ENCODE assay signal across 7 mouse cellular contexts in genomic region chr8:106682971-106683668, GRCm38 (mm10). TPM values are rescaled to one million over a fixed set of nuclear protein-coding genes. Genes with fewer than 3 reads are reported as not detected.
A peak's percentile ranks its signal among the peaks of the same experiment; 100 is the strongest.
DNase-seq lines count a peak whose midpoint lies in the region; ATAC-seq lines count a peak whose summit lies in the region.

Gene Tango6 (plus strand): TSS chr8:106683068.

- peak; percentile 96 for DNase-seq in adrenal gland, postnatal 10 days
- DNase-seq in embryonic facial prominence, embryonic 10.5 days (ENCODE audit: low spot score): peak; percentile 94
- DNase-seq in kidney, adult 18-20 months: peak; percentile 95
- DNase-seq in limb, embryonic 11.5 days (ENCODE audit: low spot score): peak; percentile 93
- peak; percentile 94 for DNase-seq in midbrain, embryonic 14.5 days
- peak; percentile 83 to 91 for DNase-seq in spleen, adult 18-20 months

- H3K27me3 ChIP-seq in embryonic facial prominence, embryonic 10.5 days (replicated peaks; ENCODE audit: low read depth, poor library complexity, severe bottlenecking): no peaks in the 10 kb centered on the region
- H3K27me3 ChIP-seq in limb, embryonic 11.5 days (ENCODE audit: control insufficient read depth, insufficient read depth, low read length): no peaks in the 10 kb centered on the region
- no peaks in the 10 kb centered on the region for H3K27me3 ChIP-seq in midbrain, embryonic 14.5 days (ENCODE audit: control insufficient read depth, insufficient read depth, low read length)

- peak within 1 kb of the TSS; percentile 42 for H3K4me2 ChIP-seq in limb, embryonic 11.5 days (ENCODE audit: low read depth, severe bottlenecking)
- peak within 1 kb of the TSS; percentile 58 for H3K4me2 ChIP-seq in midbrain, embryonic 14.5 days (ENCODE audit: low read length)

- H3K36me3 ChIP-seq in embryonic facial prominence, embryonic 10.5 days (replicated peaks): peaks cover 4% of the 10 kb centered on the region
- no peaks in the 10 kb centered on the region for H3K36me3 ChIP-seq in limb, embryonic 11.5 days (ENCODE audit: control insufficient read depth, insufficient read depth, low read length)
- H3K36me3 ChIP-seq in midbrain, embryonic 14.5 days (ENCODE audit: control insufficient read depth, insufficient read depth, low read length): no peaks in the 10 kb centered on the region

- peaks cover 19% of the 10 kb centered on the region for H3K4me1 ChIP-seq in embryonic facial prominence, embryonic 10.5 days
- peaks cover 11% of the 10 kb centered on the region; the same call in 1 of the 2 replicates for H3K4me1 ChIP-seq in limb, embryonic 11.5 days (ENCODE audit: control insufficient read depth, insufficient read depth, low read length)
- no peaks in the 10 kb centered on the region for H3K4me1 ChIP-seq in midbrain, embryonic 14.5 days (ENCODE audit: control insufficient read depth, insufficient read depth, low read length)

- H3K9me3 ChIP-seq in embryonic facial prominence, embryonic 10.5 days: 0 out of 2 replicates have a peak, but pooled peaks cover 6% of the 10 kb centered on the region
- H3K9me3 ChIP-seq in limb, embryonic 11.5 days (ENCODE audit: control insufficient read depth, low read length): no peaks in the 10 kb centered on the region
- H3K9me3 ChIP-seq in midbrain, embryonic 14.5 days (ENCODE audit: control insufficient read depth, low read length): no peaks in the 10 kb centered on the region

- H3K27ac ChIP-seq in embryonic facial prominence, embryonic 10.5 days (replicated peaks): peak within 1 kb of the TSS; percentile 94
- peak within 1 kb of the TSS; percentile 87 for H3K27ac ChIP-seq in limb, embryonic 11.5 days (replicated peaks; ENCODE audit: low read depth, low read length)
- H3K27ac ChIP-seq in midbrain, embryonic 14.5 days (replicated peaks; ENCODE audit: low read depth, low read length): peak within 1 kb of the TSS; percentile 93

- peak within 1 kb of the TSS; percentile 79 for H3K9ac ChIP-seq in limb, embryonic 11.5 days (ENCODE audit: low read length)
- H3K9ac ChIP-seq in midbrain, embryonic 14.5 days (replicated peaks; ENCODE audit: low read length): peak within 1 kb of the TSS; percentile 80

- H3K4me3 ChIP-seq in embryonic facial prominence, embryonic 10.5 days: peak within 1 kb of the TSS; percentile 76
- peak within 1 kb of the TSS; percentile 71 for H3K4me3 ChIP-seq in limb, embryonic 11.5 days (ENCODE audit: low read depth, low read length)
- H3K4me3 ChIP-seq in midbrain, embryonic 14.5 days (replicated peaks; ENCODE audit: low read depth, low read length): peak within 1 kb of the TSS; percentile 70

- ATAC-seq in granulocyte monocyte progenitor cell, adult 5-6 weeks (replicated peaks; ENCODE audit: poor library complexity, severe bottlenecking): peak; percentile 94
- ATAC-seq in limb, embryonic 11.5 days (ENCODE audit: insufficient number of reproducible peaks, low FRiP score, low TSS enrichment, low read depth): peak; percentile 96
- ATAC-seq in midbrain, embryonic 14.5 days (ENCODE audit: low FRiP score, low TSS enrichment): peak; percentile 97

- under 1% methylated on average over 50 of the region's 50 CpGs for WGBS in embryonic facial prominence, embryonic 10.5 days
- WGBS in limb, embryonic 11.5 days: under 1% methylated on average over 50 of the region's 50 CpGs
- WGBS in midbrain, embryonic 14.5 days: under 1% methylated on average over 50 of the region's 50 CpGs

RNA-seq across cellular contexts. Expression of gene Tango6, which starts in this region (rescaled TPM):
- total RNA-seq in adrenal gland, postnatal 10 days (2021): 10 to 100 TPM in 1 of 2 experiments, 1 to 10 TPM in 1; 7.9 to 10.7 TPM
- polyA plus RNA-seq in embryonic facial prominence, embryonic 10.5 days (2016; fragmentation: Nextera tagmentation; extraction: Ambion mirVana): 16.3 and 16.8 TPM in 2 replicates
- total RNA-seq in granulocyte monocyte progenitor cell, adult 5-6 weeks (2014; fragmentation: Nextera tagmentation): 8.2 and 12.5 TPM in 2 replicates
- 6.2 and 7.0 TPM in 2 replicates for total RNA-seq in granulocyte monocyte progenitor cell, adult 5-6 weeks (2017)
- 10.0 and 10.5 TPM in 2 replicates for polyA plus RNA-seq in limb, embryonic 11.5 days (2014; fragmentation: Nextera tagmentation; extraction: Ambion mirVana)
- polyA plus RNA-seq in midbrain, embryonic 14.5 days (2014; fragmentation: Nextera tagmentation; extraction: Ambion mirVana): 3.7 and 5.6 TPM in 2 replicates

Comparison
In these comparisons a context has a peak if more than half of its experiments do, and no peak if none do; other contexts are left out.
1. Peak in every context shown above with its lines: DNase-seq, ATAC-seq, H3K4me3 ChIP-seq and H3K27ac ChIP-seq.